Mouse (Mus musculus) layer of hippocampus, postnatal 36 days (tissue): ENCODE data around the gene Hspa1a. TPM values are rescaled to one million over a fixed set of nuclear protein-coding genes. Genes with fewer than 3 reads are reported as not detected.
"Not testable (repeated sequence)": the region's sequence is repeated elsewhere in the genome, so short reads cannot be mapped to it uniquely, and the experiment has no call there.

Experiments used
- DNase-seq, 2 experiments: peaks; one replicate each; pipeline ENCODE4 v3.0.0; 2022
- total RNA-seq, 2 experiments: library from RNA; stranded (reverse); gene quantifications; 2 replicates each; pipeline ENCODE4 v1.2.3; 2021

The Hspa1a gene
- total RNA-seq, 2 experiments from 2014 or later: 19.1 to 26.6 TPM

GRCm38 (mm10) chr17:35000717-35001451, 28.9 kb upstream of the Hspa1a start, which contains the start of gene Vars:
Gene Vars, plus strand, starts transcription at chr17:35000987.
- DNase-seq: peak; percentile 85 to 86

- not testable (repeated sequence) for DNase-seq
Observed at GRCm38 (mm10) chr17:34999871-35000716, 28.1 kb upstream of the Hspa1a start.

- no peak for DNase-seq
Observed at GRCm38 (mm10) chr17:34998526-34999430, 26.8 kb upstream of the Hspa1a start.

GRCm38 (mm10) chr17:34997142-34997483, 25.2 kb upstream of the Hspa1a start:
- DNase-seq: no peak

- DNase-seq: no peak
Observed at GRCm38 (mm10) chr17:34996411-34997141, 24.6 kb upstream of the Hspa1a start.

- not testable (repeated sequence) for DNase-seq
Observed at GRCm38 (mm10) chr17:34995927-34996326, 24.0 kb upstream of the Hspa1a start.

- not testable (repeated sequence) for DNase-seq
Observed at GRCm38 (mm10) chr17:34995192-34995591, 23.2 kb upstream of the Hspa1a start.

GRCm38 (mm10) chr17:34994751-34995150, 22.8 kb upstream of the Hspa1a start:
- DNase-seq: no peak

GRCm38 (mm10) chr17:34984218-34984617, 12.3 kb upstream of the Hspa1a start:
- DNase-seq: no peak

GRCm38 (mm10) chr17:34982328-34982727, 10.4 kb upstream of the Hspa1a start:
- no peak for DNase-seq

GRCm38 (mm10) chr17:34981690-34982180, 9.8 kb upstream of the Hspa1a start, which contains the start of gene Lsm2:
Gene Lsm2, plus strand, starts transcription at chr17:34981862.
- DNase-seq: peak; percentile 95 to 96

GRCm38 (mm10) chr17:34980655-34981054, 8.7 kb upstream of the Hspa1a start:
- DNase-seq: no peak

- no peak for DNase-seq
Observed at GRCm38 (mm10) chr17:34979631-34980030, 7.7 kb upstream of the Hspa1a start.

GRCm38 (mm10) chr17:34978239-34978638, 6.3 kb upstream of the Hspa1a start:
- no peak for DNase-seq

- DNase-seq: no peak
Observed at GRCm38 (mm10) chr17:34977000-34977399, 5.0 kb upstream of the Hspa1a start.

GRCm38 (mm10) chr17:34975581-34976492, 3.9 kb upstream of the Hspa1a start:
- DNase-seq: no peak

GRCm38 (mm10) chr17:34971694-34972068, 275 bp downstream of the Hspa1a start:
- DNase-seq: not testable (repeated sequence)

- not testable (repeated sequence) for DNase-seq
Observed at GRCm38 (mm10) chr17:34970850-34971249, 1.1 kb downstream of the Hspa1a start.

GRCm38 (mm10) chr17:34969822-34970221, 2.1 kb downstream of the Hspa1a start, which contains the start of gene Gm20481:
Gene Gm20481, plus strand, starts transcription at chr17:34969912.
- DNase-seq: not testable (repeated sequence)

GRCm38 (mm10) chr17:34965627-34966026, 6.3 kb downstream of the Hspa1a start:
- no peak for DNase-seq
